Mouse (Mus musculus) E14TG2a.4 (cell line): Measurements from ENCODE around the gene Mroh2a.

Experiments used
- CTCF ChIP-seq: conservative IDR thresholded peaks from 2 replicates; pipeline ENCODE4 v1.5.1; 2014; ENCODE audit warnings: low read length
- POU5F1 ChIP-seq: IDR thresholded peaks from 2 replicates; pipeline ENCODE4 v1.6.1; 2014; ENCODE audit warnings: low read length, borderline replicate concordance

GRCm38 (mm10) chr1:88195687-88196086 lies 31.1 kb upstream of the Mroh2a start:
- no peak for TF ChIP-seq CTCF
- TF ChIP-seq POU5F1, result no peak
